Mouse (Mus musculus) heart, postnatal 0 days (tissue): ENCODE results near the gene Acp5.

Experiments used
- CTCF ChIP-seq: IDR thresholded peaks from 2 replicates; pipeline ENCODE4 v1.5.1; 2016; ENCODE audit warnings: antibody characterized with exemption, control low read depth, low read depth
- EP300 ChIP-seq: IDR thresholded peaks from 2 replicates; pipeline ENCODE4 v1.6.1; 2016; ENCODE audit warnings: antibody characterized with exemption, low read depth

GRCm38 (mm10) chr9:22119543-22119942, 16.0 kb downstream of the Acp5 start:
- TF ChIP-seq CTCF = no peak
- TF ChIP-seq EP300 = no peak
